Mouse (Mus musculus): ENCODE results near the gene Cd46. TPM values are rescaled to one million over a fixed set of nuclear protein-coding genes. Genes with fewer than 3 reads are reported as not detected.

Cd46 gene
- 0.63 and 0.91 TPM in 2 replicates for polyA plus RNA-seq (2016; fragmentation: Nextera tagmentation; extraction: Ambion mirVana)

GRCm38 (mm10) chr1:195092220-195092720 is at the start of gene Cd46:
Gene Cd46, minus strand, starts transcription at chr1:195092249.
- Histone ChIP-seq H3K27ac (replicated peaks) (peak within 1 kb of the TSS; percentile 79), H3K4me3 (peak within 1 kb of the TSS; percentile 55), H3K9me3 (replicated peaks) (no peaks in the 10 kb centered on the region), H3K27me3 (ENCODE audit: low read depth, poor library complexity, severe bottlenecking) (no peaks in the 10 kb centered on the region; the same call in 1 of the 2 replicates), H3K4me1 (peaks cover 10% of the 10 kb centered on the region), H3K36me3 (peaks cover 8% of the 10 kb centered on the region)
- peak; percentile 77 for DNase-seq (ENCODE audit: low spot score)
- WGBS, result 3% methylated on average over 14 of the region's 14 CpGs

DNA sequence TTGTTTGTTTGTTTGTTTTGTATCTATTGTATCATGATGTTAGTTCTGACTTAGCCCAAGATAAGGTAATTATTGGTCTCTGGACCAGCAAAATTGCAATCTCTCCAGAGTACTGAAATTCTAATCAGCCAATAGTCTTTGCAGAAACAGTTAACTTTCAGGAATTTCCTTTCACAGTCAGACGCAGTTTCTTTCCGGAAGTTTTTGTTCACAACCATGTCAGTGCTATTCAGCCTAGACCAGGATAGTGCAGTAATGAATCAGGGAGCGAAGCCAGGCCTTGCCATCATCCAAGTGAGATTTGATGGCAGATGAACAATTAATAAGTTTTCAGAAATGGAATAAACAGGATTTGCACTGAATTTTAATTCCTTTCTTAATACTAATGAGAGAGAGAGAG is 40.0 kb upstream of the Cd46 start:
- H3K36me3 ChIP-seq, result peaks cover 22% of the 10 kb centered on the region
- 68% methylated on average over 3 of the region's 3 CpGs for WGBS
- DNase-seq (ENCODE audit: low spot score), result no peak
- peak overlapping the region; percentile 65 for H3K4me3 ChIP-seq
- H3K27ac ChIP-seq (replicated peaks), result 0 out of 2 replicates have a peak overlapping the region, but pooled peaks have one; percentile 96
- peaks cover 13% of the 10 kb centered on the region; the same call in 1 of the 2 replicates for H3K4me1 ChIP-seq
- no peaks in the 10 kb centered on the region for H3K27me3 ChIP-seq (ENCODE audit: low read depth, poor library complexity, severe bottlenecking)
- no peaks in the 10 kb centered on the region for H3K9me3 ChIP-seq (replicated peaks)

GRCm38 (mm10) chr1:195131675-195132015 is 39.6 kb upstream of the Cd46 start:
- Histone ChIP-seq H3K9me3 (replicated peaks) (no peaks in the 10 kb centered on the region), H3K36me3 (peaks cover 26% of the 10 kb centered on the region), H3K4me3 (peak overlapping the region; percentile 65), H3K27ac (replicated peaks) (peak overlapping the region; percentile 96), H3K4me1 (peaks cover 13% of the 10 kb centered on the region; the same call in 1 of the 2 replicates), H3K27me3 (ENCODE audit: low read depth, poor library complexity, severe bottlenecking) (no peaks in the 10 kb centered on the region)
- no peak for DNase-seq (ENCODE audit: low spot score)
- WGBS, result 28% methylated on average over 4 of the region's 4 CpGs

DNA sequence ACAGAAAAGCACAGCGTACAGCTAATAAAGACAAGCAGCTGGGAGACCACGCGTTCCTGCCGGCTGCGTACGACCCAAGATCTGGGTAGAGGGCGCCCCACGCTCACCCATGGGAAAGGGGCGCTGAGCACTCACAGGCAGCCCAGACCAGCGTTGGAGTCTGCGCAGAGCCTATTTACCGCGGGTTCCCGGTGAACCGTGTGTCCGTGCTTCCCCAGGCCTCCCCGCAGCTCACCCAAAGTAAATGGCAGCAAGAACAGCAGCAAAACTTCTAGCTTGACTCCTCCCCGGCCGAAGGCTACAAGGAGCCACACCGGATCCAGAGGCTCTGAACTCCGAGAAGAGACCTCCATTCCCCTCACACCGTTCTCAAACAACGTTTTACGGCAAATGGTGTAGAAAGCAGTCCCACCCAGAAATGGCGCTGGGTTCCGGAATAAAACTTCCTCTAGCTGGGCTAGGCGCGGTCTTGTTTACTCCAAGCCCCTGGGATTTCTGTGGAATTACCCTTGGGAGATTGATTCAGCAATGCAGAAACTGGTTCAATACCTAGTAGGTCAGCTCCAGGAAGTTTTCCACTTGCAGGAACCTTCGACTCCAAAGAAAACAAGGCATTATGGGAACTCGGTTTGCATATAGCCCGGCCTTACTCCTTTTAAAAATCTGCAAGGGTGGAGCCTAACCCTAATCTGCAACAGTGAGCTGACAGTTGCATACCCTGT is 39.1 kb upstream of the Cd46 start, which contains the start of gene Cr1l:
Gene Cr1l, minus strand, starts transcription at position 634 of the 722 bp plus-strand sequence.
- DNase-seq (ENCODE audit: low spot score), result peak; percentile 89
- Histone ChIP-seq H3K36me3 (peaks cover 27% of the 10 kb centered on the region), H3K4me3 (peak within 1 kb of the TSS; percentile 65), H3K9me3 (replicated peaks) (no peaks in the 10 kb centered on the region), H3K27ac (replicated peaks) (peak within 1 kb of the TSS; percentile 96), H3K27me3 (ENCODE audit: low read depth, poor library complexity, severe bottlenecking) (no peaks in the 10 kb centered on the region), H3K4me1 (peaks cover 13% of the 10 kb centered on the region; the same call in 1 of the 2 replicates)
- under 1% methylated on average over 31 of the region's 31 CpGs for WGBS

DNA sequence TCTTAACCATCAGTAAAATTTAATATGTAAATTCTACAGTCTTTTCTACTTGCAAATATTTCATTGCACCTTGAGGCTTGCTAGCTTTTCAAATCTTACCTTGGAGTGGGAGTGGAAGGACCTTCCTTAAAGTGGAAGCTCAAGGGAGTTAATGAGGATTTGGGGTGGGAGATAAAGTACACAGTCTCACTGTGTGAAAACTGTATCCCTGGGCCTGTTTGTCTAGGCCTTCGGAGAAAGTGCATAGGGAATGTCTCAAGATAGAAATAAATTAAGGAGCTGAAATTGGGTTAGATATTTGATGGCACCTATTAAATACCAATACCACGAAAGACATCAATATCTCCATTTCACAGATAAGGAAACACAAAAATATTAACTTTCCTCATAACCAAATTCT is 38.4 kb upstream of the Cd46 start:
- Histone ChIP-seq H3K36me3 (peaks cover 32% of the 10 kb centered on the region), H3K27ac (replicated peaks) (peak overlapping the region; percentile 96)
- WGBS, result 17% methylated on average over 2 of the region's 2 CpGs

DNA sequence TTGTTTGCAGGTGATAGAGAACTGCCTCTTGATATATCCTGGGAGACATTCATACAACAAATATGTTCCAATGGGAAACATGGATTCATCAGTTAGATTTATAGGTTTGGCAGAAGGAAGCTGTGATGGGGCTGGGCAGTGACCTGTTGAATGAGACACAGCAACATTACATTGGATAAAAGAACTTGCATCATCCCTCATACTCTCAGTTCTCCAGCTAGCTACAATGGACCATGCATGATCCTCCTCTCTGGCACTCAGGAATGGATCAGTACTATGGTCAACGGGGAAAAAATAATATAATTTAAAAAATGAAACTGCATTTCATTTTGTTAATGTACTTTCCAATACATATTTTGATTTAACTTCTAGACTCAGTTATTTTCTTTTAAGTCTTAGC is 37.8 kb upstream of the Cd46 start:
- Histone ChIP-seq H3K9me3 (replicated peaks) (no peaks in the 10 kb centered on the region), H3K27ac (replicated peaks) (no peak overlapping the region), H3K27me3 (ENCODE audit: low read depth, poor library complexity, severe bottlenecking) (no peaks in the 10 kb centered on the region), H3K4me1 (peaks cover 13% of the 10 kb centered on the region; the same call in 1 of the 2 replicates), H3K4me3 (peak overlapping the region; percentile 65; the same call in 1 of the 2 replicates), H3K36me3 (peaks cover 38% of the 10 kb centered on the region)
- no peak for DNase-seq (ENCODE audit: low spot score)
- 82% methylated on average over 1 of the region's 1 CpGs for WGBS

More for the DNA sequence above, 38.4 kb upstream of the Cd46 start:
- H3K9me3 ChIP-seq (replicated peaks), result no peaks in the 10 kb centered on the region
- no peak for DNase-seq (ENCODE audit: low spot score)
- H3K27me3 ChIP-seq (ENCODE audit: low read depth, poor library complexity, severe bottlenecking), result no peaks in the 10 kb centered on the region
- H3K4me3 ChIP-seq, result peak overlapping the region; percentile 65
- peaks cover 13% of the 10 kb centered on the region; the same call in 1 of the 2 replicates for H3K4me1 ChIP-seq

- Histone ChIP-seq H3K9me3 (replicated peaks) (no peaks in the 10 kb centered on the region), H3K27ac (replicated peaks) (no peak overlapping the region), H3K27me3 (ENCODE audit: low read depth, poor library complexity, severe bottlenecking) (no peaks in the 10 kb centered on the region), H3K36me3 (peaks cover 58% of the 10 kb centered on the region), H3K4me1 (no peaks in the 10 kb centered on the region), H3K4me3 (no peak overlapping the region)
- DNase-seq (ENCODE audit: low spot score), result no peak
- 97% methylated on average over 1 of the region's 1 CpGs for WGBS
These were observed 22.4 kb upstream of the Cd46 start for GRCm38 (mm10) chr1:195114414-195114813.

- Histone ChIP-seq H3K27me3 (ENCODE audit: low read depth, poor library complexity, severe bottlenecking) (no peaks in the 10 kb centered on the region), H3K36me3 (peaks cover 58% of the 10 kb centered on the region), H3K27ac (replicated peaks) (no peak overlapping the region), H3K4me3 (no peak overlapping the region), H3K9me3 (replicated peaks) (no peaks in the 10 kb centered on the region), H3K4me1 (no peaks in the 10 kb centered on the region)
- no peak for DNase-seq (ENCODE audit: low spot score)
- 92% methylated on average over 4 of the region's 4 CpGs for WGBS
These were observed 21.6 kb upstream of the Cd46 start for GRCm38 (mm10) chr1:195113621-195114020.

- Histone ChIP-seq H3K27me3 (ENCODE audit: low read depth, poor library complexity, severe bottlenecking) (no peaks in the 10 kb centered on the region), H3K27ac (replicated peaks) (no peak overlapping the region), H3K4me3 (no peak overlapping the region), H3K9me3 (replicated peaks) (no peaks in the 10 kb centered on the region), H3K36me3 (peaks cover 58% of the 10 kb centered on the region), H3K4me1 (no peaks in the 10 kb centered on the region)
- DNase-seq (ENCODE audit: low spot score), result no peak
- WGBS, result 91% methylated on average over 4 of the region's 4 CpGs
These were observed 8.6 kb upstream of the Cd46 start for GRCm38 (mm10) chr1:195100693-195101092.

- Histone ChIP-seq H3K27me3 (ENCODE audit: low read depth, poor library complexity, severe bottlenecking) (no peaks in the 10 kb centered on the region; the same call in 1 of the 2 replicates), H3K9me3 (replicated peaks) (no peaks in the 10 kb centered on the region), H3K4me1 (no peaks in the 10 kb centered on the region), H3K36me3 (peaks cover 40% of the 10 kb centered on the region), H3K4me3 (no peak overlapping the region), H3K27ac (replicated peaks) (no peak overlapping the region)
- WGBS, result 89% methylated on average over 1 of the region's 1 CpGs
- no peak for DNase-seq (ENCODE audit: low spot score)
These were observed 6.0 kb upstream of the Cd46 start for GRCm38 (mm10) chr1:195098004-195098403.

- no peak for DNase-seq (ENCODE audit: low spot score)
- H3K27ac ChIP-seq (replicated peaks), result peak overlapping the region; percentile 79
- peaks cover 3% of the 10 kb centered on the region; the same call in 1 of the 2 replicates for H3K36me3 ChIP-seq
- peaks cover 10% of the 10 kb centered on the region for H3K4me1 ChIP-seq
- H3K9me3 ChIP-seq (replicated peaks), result no peaks in the 10 kb centered on the region
- 21% methylated on average over 11 of the region's 11 CpGs for WGBS
- H3K4me3 ChIP-seq, result peak overlapping the region; percentile 55
- no peaks in the 10 kb centered on the region; the same call in 1 of the 2 replicates for H3K27me3 ChIP-seq (ENCODE audit: low read depth, poor library complexity, severe bottlenecking)
These were observed 290 bp downstream of the Cd46 start for GRCm38 (mm10) chr1:195091699-195092219.

DNA sequence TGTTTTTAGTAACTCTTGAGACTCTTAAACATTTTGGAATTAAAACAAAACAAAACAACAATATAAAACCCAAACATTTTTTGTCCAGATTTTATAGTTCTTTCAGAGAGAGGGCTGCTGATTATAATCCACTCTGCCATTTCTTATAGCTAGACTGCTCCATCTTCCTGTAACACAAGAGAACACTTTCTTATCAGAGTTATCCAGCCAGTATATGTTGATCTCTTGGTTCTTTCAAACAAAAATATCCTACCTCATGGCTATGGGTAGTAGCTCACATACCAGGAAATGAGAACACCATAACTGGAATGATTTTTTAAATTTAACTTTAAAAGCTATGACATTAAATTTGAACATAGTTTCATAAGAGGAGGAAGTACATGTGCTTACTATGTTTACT is 9.9 kb downstream of the Cd46 start:
- Histone ChIP-seq H3K4me1 (no peaks in the 10 kb centered on the region), H3K9me3 (replicated peaks) (no peaks in the 10 kb centered on the region), H3K27me3 (ENCODE audit: low read depth, poor library complexity, severe bottlenecking) (no peaks in the 10 kb centered on the region), H3K36me3 (no peaks in the 10 kb centered on the region), H3K27ac (replicated peaks) (no peak overlapping the region), H3K4me3 (no peak overlapping the region)
- no peak for DNase-seq (ENCODE audit: low spot score)

DNA sequence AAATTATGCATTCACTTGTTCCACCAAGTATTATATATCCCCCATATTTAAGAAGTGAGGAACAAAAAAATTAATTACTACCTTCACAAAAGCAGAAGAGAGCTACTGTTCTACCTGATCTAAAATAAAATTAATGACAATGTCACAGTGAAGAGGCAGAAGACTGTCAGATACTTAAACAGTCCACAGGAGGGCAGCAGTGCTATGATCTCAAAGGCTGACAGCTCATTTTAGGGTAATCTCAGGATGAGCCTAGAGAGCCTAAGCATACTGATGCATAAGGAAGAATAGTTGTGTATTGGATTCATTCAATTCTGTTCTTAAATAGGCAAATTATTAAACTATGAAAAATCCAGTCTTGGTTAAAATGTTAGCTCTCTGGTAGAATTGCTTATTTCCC is 51.6 kb downstream of the Cd46 start:
- Histone ChIP-seq H3K4me3 (no peak overlapping the region), H3K27me3 (ENCODE audit: low read depth, poor library complexity, severe bottlenecking) (no peaks in the 10 kb centered on the region)
- no peak for DNase-seq (ENCODE audit: low spot score)

More for the DNA sequence above, 51.6 kb downstream of the Cd46 start:
- H3K9me3 ChIP-seq (replicated peaks), result no peaks in the 10 kb centered on the region
- no peaks in the 10 kb centered on the region for H3K36me3 ChIP-seq
- no peak overlapping the region for H3K27ac ChIP-seq (replicated peaks)
- H3K4me1 ChIP-seq, result no peaks in the 10 kb centered on the region
